Mouse (Mus musculus): ENCODE data around the gene Pmf1. TPM values are rescaled to one million over a fixed set of nuclear protein-coding genes. Genes with fewer than 3 reads are reported as not detected.

The Pmf1 gene
- polyA plus RNA-seq, 1 experiment: 327 TPM

GRCm38 (mm10) chr3:88446471-88447123, 36.5 kb upstream of the Pmf1 start:
- no peak for TF ChIP-seq GATA1 (IDR thresholded peaks at IDR 0.05; ENCODE audit: low read length)

- no peak for TF ChIP-seq GATA1 (IDR thresholded peaks at IDR 0.05; ENCODE audit: low read length)
Measured at GRCm38 (mm10) chr3:88442888-88443287, 32.8 kb upstream of the Pmf1 start.

GRCm38 (mm10) chr3:88442488-88442887, 32.4 kb upstream of the Pmf1 start:
- TF ChIP-seq GATA1 (IDR thresholded peaks at IDR 0.05; ENCODE audit: low read length): no peak

- no peak for TF ChIP-seq GATA1 (IDR thresholded peaks at IDR 0.05; ENCODE audit: low read length)
Measured at GRCm38 (mm10) chr3:88440500-88441381, 30.6 kb upstream of the Pmf1 start.

GRCm38 (mm10) chr3:88439582-88439981, 29.5 kb upstream of the Pmf1 start:
- no peak for TF ChIP-seq GATA1 (IDR thresholded peaks at IDR 0.05; ENCODE audit: low read length)

- no peak for TF ChIP-seq GATA1 (IDR thresholded peaks at IDR 0.05; ENCODE audit: low read length)
Measured at GRCm38 (mm10) chr3:88437454-88437853, 27.3 kb upstream of the Pmf1 start.

GRCm38 (mm10) chr3:88436395-88437201, 26.5 kb upstream of the Pmf1 start:
- no peak for TF ChIP-seq GATA1 (IDR thresholded peaks at IDR 0.05; ENCODE audit: low read length)

- no peak for TF ChIP-seq GATA1 (IDR thresholded peaks at IDR 0.05; ENCODE audit: low read length)
Measured at GRCm38 (mm10) chr3:88435515-88435914, 25.4 kb upstream of the Pmf1 start.

- no peak for TF ChIP-seq GATA1 (IDR thresholded peaks at IDR 0.05; ENCODE audit: low read length)
Measured at GRCm38 (mm10) chr3:88427342-88427905, 17.3 kb upstream of the Pmf1 start.

GRCm38 (mm10) chr3:88425708-88426420, 15.7 kb upstream of the Pmf1 start:
- TF ChIP-seq GATA1 (IDR thresholded peaks at IDR 0.05; ENCODE audit: low read length): no peak

GRCm38 (mm10) chr3:88425330-88425689, 15.2 kb upstream of the Pmf1 start:
- no peak for TF ChIP-seq GATA1 (IDR thresholded peaks at IDR 0.05; ENCODE audit: low read length)

- TF ChIP-seq GATA1 (IDR thresholded peaks at IDR 0.05; ENCODE audit: low read length): no peak
Measured at GRCm38 (mm10) chr3:88424605-88425329, 14.6 kb upstream of the Pmf1 start, which contains the start of gene Slc25a44. TSS of gene Slc25a44 (minus strand) at chr3:88425139.

- TF ChIP-seq GATA1 (IDR thresholded peaks at IDR 0.05; ENCODE audit: low read length): no peak
Measured at GRCm38 (mm10) chr3:88422020-88422720, 12.0 kb upstream of the Pmf1 start.

- TF ChIP-seq GATA1 (IDR thresholded peaks at IDR 0.05; ENCODE audit: low read length): no peak
Measured at GRCm38 (mm10) chr3:88420771-88421170, 10.6 kb upstream of the Pmf1 start.

Measured in G1E-ER4 (cell line).